Mouse (Mus musculus): ENCODE results near the gene Cd3g. TPM values are rescaled to one million over a fixed set of nuclear protein-coding genes. Genes with fewer than 3 reads are reported as not detected.
"Not testable (repeated sequence)": the region's sequence is repeated elsewhere in the genome, so short reads cannot be mapped to it uniquely, and the experiment has no call there.

Gene Cd3g
- total RNA-seq, 2 experiments from 2014 or later, result 0.33 to 1.6 TPM

DNA sequence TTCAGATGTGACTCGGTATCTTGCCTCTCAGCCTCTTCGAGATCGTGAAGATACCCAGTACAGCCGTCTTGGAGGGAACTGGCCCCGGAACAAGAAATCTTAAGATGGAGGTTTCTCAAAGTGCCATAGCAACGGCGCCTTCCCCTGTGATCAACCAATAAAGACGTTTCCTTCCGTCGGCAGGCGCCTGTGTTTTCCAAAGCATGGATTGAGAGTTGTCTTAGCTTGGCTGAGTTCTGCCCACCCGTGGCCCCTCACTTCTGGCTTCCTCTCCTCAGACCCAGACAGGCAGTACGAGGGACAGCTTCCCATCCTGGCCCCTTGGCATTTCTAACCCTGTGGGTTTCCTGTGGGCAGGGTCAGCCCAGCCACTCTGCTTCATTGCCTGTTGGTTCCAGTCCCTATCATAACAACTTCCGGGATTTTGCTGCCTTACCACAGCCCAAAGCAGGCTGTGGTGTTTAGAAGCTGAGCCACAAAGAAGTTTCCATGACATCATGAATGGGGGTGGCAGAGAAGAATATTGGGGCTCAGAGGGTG lies 6.1 kb upstream of the Cd3g start:
- DNase-seq (ENCODE audit: low spot score in 2 of 2), result no peak

DNA sequence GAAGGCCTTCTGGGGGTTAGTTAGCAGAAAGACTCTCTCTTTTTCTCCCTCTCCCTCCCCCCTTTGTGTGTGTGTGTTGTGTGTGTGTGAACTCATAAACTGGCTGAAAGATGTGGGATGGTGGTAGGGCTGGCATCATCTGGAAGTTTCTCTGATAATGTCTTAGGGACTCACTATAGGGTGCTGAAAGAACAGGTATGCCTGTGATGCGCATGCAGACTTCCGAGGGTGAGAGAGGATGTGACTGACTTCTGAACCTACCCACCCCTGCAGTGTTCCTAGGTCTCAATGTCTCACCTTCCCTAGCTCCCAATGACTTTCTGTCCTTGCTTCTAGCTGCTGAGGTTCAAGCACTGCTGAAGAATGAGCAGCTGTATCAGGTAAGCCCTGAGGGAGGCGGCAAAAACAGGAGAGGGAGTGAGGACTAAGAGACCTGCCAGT lies 5.5 kb upstream of the Cd3g start:
- no peak for DNase-seq (ENCODE audit: low spot score in 2 of 2)

- no peak for DNase-seq (ENCODE audit: low spot score in 2 of 2)
These were observed 2.8 kb upstream of the Cd3g start for GRCm38 (mm10) chr9:44983001-44983400.

DNA sequence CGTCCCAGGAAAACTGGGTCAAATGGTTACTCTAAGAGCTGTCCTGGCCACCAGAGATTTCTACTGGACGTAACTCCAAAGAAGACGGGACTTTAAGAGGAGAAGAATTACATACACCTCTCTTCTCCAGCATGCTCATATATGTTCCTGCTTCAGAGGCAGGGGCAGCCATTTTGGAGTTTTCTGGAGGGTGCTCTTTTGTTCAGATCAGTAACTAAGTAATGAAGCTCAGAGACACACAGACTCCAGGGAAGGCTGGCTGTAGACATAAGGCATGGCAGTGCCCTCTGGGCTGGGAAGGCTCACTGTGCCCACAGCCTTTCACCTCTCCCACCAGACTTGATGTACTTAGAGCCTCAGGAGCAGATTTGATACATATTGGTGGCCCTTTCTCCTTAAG lies 2.3 kb upstream of the Cd3g start:
- no peak for DNase-seq (ENCODE audit: low spot score in 2 of 2)

- DNase-seq (ENCODE audit: low spot score in 2 of 2), result no peak
These were observed 1.9 kb upstream of the Cd3g start for GRCm38 (mm10) chr9:44982081-44982480.

DNA sequence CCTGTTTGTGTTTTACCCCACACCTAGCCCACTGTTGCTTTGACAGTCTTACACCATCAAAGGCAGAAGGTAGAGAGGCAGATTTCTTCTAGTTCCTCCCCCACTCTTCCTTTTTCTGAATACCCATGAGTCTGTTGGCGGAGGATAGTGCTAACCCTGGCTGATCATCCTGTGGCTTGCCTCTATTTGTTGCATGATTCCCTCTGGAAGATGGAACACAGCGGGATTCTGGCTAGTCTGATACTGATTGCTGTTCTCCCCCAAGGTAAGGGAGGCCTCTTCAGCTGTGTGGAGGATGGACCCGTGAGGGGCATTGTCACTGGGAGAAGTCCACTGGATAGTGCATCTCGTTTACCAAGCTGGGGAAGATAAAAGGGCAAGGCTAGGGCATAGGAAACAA lies 1.4 kb upstream of the Cd3g start, which contains the start of gene Cd3d:
TSS of gene Cd3d (plus strand) at position 111 of the 400 bp plus-strand sequence.
- no peak for DNase-seq (ENCODE audit: low spot score in 2 of 2)

DNA sequence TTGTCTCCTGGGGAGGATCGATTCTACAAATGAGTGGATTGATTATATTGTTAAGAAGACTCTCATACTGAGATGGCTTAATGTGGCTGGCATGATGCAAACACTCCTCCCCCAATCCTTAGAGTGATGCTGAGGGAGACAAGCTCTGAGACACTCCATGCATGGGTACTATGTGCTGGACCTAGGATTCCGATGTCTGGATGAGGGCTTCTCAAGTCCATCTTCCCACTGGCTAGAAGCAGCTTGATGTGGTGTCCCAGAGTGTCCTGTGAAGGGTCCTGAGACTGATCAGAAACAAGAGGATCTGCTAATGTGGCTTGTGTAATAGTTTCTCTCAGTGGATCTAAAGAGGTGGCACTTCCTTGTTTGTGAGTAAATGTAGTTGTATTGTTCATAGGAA lies 873 bp upstream of the Cd3g start:
- no peak for DNase-seq (ENCODE audit: low spot score in 2 of 2)

- no peak for DNase-seq (ENCODE audit: low spot score in 2 of 2)
These were observed 425 bp downstream of the Cd3g start for GRCm38 (mm10) chr9:44979806-44980205.

GRCm38 (mm10) chr9:44977813-44978212 lies 2.4 kb downstream of the Cd3g start:
- DNase-seq (ENCODE audit: low spot score in 2 of 2), result no peak

GRCm38 (mm10) chr9:44969450-44969849 lies 10.8 kb downstream of the Cd3g start:
- no peak for DNase-seq (ENCODE audit: low spot score in 2 of 2)

DNA sequence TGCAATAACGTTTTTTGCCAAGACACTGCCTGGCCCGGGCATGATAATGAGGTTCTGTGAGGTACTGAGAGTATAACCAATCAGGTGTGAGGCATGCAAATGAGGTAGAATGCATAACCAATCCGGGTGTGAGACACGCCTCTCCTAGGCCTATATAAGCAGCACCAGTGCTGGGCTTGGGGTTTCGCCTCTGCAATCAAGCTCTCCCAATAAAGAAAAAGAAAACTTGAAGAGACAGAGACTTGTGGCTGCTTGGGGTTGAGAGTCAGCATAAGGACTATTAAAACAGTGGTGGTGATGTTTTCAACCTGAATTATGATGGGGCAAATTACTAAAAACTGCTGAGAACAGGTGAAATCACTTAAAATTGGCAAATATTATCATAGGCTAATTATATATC lies 12.5 kb downstream of the Cd3g start:
- DNase-seq (ENCODE audit: low spot score in 2 of 2), result not testable (repeated sequence)

- peak; percentile 62 to 69 for DNase-seq (ENCODE audit: low spot score in 2 of 2)
These were observed 13.4 kb downstream of the Cd3g start for GRCm38 (mm10) chr9:44966815-44967242.

- no peak for DNase-seq (ENCODE audit: low spot score in 2 of 2)
These were observed 14.3 kb downstream of the Cd3g start for GRCm38 (mm10) chr9:44965833-44966466.

DNA sequence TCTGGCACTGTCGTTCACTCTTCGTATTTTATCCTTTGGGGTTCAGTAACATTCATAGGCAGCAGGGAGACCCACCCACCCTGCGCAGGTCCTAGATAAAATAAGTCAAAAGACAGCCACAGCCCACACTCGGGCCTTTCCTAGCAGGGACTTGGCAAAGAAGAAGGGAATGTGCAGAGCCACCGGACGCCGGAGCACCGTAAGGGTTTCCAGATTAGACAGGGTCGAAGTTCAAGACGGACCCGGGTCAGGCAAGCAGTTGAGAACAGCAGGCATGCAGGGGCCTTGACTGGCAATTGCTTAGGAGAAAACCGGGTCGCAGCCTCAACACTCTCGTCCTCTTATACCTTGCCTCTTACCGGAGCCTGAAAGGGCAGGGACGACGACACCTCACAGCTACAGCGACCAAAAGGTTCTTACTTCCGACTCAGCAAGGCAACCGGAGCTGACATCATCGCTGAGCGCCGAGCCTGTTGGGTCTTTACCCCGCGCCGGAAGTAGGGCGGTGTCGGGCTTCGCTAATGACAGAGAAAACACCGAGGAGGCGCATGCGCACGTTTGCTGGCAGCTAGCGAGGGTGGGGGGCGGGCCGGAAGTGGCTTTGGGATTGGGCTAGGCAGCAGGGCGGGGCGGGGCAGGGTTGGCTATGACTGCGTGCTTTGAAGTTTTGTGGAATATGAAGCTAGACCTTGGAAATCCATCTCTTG lies 15.0 kb downstream of the Cd3g start, which contains the start of gene Ube4a:
TSS of gene Ube4a (minus strand) at position 475 of the 707 bp plus-strand sequence.
- DNase-seq (ENCODE audit: low spot score in 2 of 2), result peak; percentile 100

- no peak for DNase-seq (ENCODE audit: low spot score in 2 of 2)
These were observed 25.8 kb downstream of the Cd3g start for GRCm38 (mm10) chr9:44954432-44954831.

DNA sequence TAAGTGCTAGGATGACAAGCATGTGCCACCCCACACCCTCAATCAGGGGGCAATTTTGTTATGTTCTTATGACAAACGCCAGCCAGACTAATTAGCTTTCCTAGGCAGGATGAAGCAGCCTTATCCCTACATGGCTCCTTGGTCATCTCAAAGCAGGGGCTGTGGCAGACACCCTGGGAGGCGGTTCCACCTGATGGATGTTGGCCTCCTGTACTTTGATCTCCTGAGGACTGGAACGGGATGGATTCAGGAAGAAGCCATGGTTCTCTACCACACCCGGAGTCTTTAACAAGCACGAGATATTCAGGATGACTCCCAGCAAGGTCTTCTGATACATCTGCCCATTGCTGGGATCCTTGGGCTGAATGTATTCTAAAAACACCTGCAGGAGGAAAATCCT lies 32.4 kb downstream of the Cd3g start:
- no peak for DNase-seq (ENCODE audit: low spot score in 2 of 2)

DNA sequence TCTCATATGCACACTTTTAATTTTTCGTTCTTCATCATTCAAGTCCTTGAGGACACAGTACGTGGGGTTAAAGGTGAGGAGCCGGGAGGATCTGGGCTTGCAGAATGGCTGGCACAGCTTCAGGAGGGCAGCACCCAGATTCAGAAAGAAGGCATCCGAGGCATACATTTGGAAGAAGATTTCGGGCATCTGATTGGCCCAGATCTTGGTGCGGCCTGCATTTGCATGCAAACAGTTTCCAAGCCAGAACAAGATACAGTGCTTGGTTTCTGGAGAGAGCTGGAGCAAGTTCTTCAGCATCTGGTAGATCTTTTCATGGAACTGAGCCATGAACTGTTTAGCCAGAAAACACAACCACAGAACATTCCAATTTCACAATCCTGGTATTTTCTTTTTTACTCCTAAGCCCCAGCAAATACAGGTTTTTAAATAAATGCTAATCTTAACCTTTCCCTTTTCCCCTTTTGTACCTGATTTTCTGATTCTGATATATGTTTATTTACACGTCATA lies 34.0 kb downstream of the Cd3g start:
- DNase-seq (ENCODE audit: low spot score in 2 of 2), result no peak

DNA sequence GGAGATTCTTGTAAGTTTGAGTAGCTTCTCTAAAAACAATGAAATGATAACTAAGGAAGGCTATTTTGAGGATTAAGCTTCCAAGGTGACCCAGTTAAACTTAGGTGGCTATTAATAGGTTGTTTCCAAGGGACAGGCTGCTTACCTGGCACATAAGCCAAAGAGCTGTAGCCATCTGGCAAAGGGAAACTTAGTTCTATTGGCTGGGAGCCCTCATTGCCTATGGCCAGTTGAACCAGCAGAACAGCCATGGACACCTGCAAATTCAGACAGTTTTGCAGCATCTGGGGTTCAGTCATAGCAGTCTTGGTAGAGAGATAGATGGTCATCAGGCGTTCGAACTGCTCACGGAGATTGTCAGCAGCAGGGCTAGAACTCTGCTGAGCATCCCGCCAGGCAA lies 37.8 kb downstream of the Cd3g start:
- no peak for DNase-seq (ENCODE audit: low spot score in 2 of 2)

GRCm38 (mm10) chr9:44941756-44942155 lies 38.5 kb downstream of the Cd3g start:
- no peak for DNase-seq (ENCODE audit: low spot score in 2 of 2)

GRCm38 (mm10) chr9:44921543-44921942 lies 58.7 kb downstream of the Cd3g start:
- no peak for DNase-seq (ENCODE audit: low spot score in 2 of 2)

GRCm38 (mm10) chr9:44921123-44921468 lies 59.1 kb downstream of the Cd3g start:
- no peak for DNase-seq (ENCODE audit: low spot score in 2 of 2)

All from adrenal gland, adult 18-20 months (tissue).